Mouse (Mus musculus): ENCODE results near the gene Frem3. TPM values are rescaled to one million over a fixed set of nuclear protein-coding genes. Genes with fewer than 3 reads are reported as not detected.

Frem3 gene
- polyA plus RNA-seq (2015; fragmentation: Nextera tagmentation; extraction: Ambion mirVana) = 0.05 TPM in 1 of 2 replicates, not detected in the other

- no peak within 1 kb of the TSS; the same call in 1 of the 2 replicates for H3K9ac ChIP-seq
- WGBS = 3% methylated on average over 32 of the region's 32 CpGs
Observed at GRCm38 (mm10) chr8:80610549-80611440, at the start of gene Frem3. Frem3 (plus strand) TSS chr8:80611080.

GRCm38 (mm10) chr8:80564205-80564839, 46.6 kb upstream of the Frem3 start:
- Histone ChIP-seq H3K27ac (no peak overlapping the region), H3K36me3 (no peaks in the 10 kb centered on the region), H3K27me3 (no peaks in the 10 kb centered on the region), H3K4me1 (no peaks in the 10 kb centered on the region), H3K4me3 (no peak overlapping the region), H3K9ac (no peak overlapping the region), H3K4me2 (no peak overlapping the region), H3K9me3 (no peaks in the 10 kb centered on the region)
- WGBS = 78% methylated on average over 3 of the region's 3 CpGs
- ATAC-seq (ENCODE audit: insufficient number of reproducible peaks, low FRiP score, low TSS enrichment, low read depth) = no peak

More at GRCm38 (mm10) chr8:80610549-80611440, at the start of gene Frem3:
- peaks cover 11% of the 10 kb centered on the region for H3K4me1 ChIP-seq
- no peaks in the 10 kb centered on the region for H3K9me3 ChIP-seq
- H3K4me2 ChIP-seq = peak within 1 kb of the TSS; percentile 33
- no peaks in the 10 kb centered on the region for H3K36me3 ChIP-seq
- H3K4me3 ChIP-seq = peak within 1 kb of the TSS; percentile 7
- peaks cover 25% of the 10 kb centered on the region for H3K27me3 ChIP-seq
- no peak for ATAC-seq (ENCODE audit: insufficient number of reproducible peaks, low FRiP score, low TSS enrichment, low read depth)
- H3K27ac ChIP-seq = no peak within 1 kb of the TSS

DNA sequence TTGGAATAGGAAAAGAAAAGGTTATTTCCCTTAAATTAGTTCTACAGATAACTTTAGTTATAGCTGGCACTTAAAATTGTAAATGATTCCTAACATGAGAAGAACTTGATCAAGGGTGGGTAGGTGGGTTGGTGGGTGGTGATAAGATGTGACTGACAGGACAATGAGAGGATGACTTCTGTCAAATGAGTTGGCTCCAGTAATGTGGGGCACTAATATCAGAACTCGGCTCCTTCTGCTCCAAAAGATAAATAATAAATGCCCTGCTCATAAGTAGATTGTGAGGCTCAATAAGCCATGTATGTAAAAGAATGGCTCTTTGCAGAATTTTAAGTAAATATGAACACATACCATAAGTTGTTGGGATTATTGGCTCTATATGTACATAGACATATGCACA, 43.4 kb upstream of the Frem3 start:
- Histone ChIP-seq H3K36me3 (no peaks in the 10 kb centered on the region), H3K4me2 (no peak overlapping the region), H3K27me3 (no peaks in the 10 kb centered on the region), H3K27ac (no peak overlapping the region), H3K9ac (no peak overlapping the region), H3K4me1 (no peaks in the 10 kb centered on the region), H3K9me3 (no peaks in the 10 kb centered on the region), H3K4me3 (no peak overlapping the region)
- 86% methylated on average over 1 of the region's 1 CpGs for WGBS
- ATAC-seq (ENCODE audit: insufficient number of reproducible peaks, low FRiP score, low TSS enrichment, low read depth) = no peak

GRCm38 (mm10) chr8:80568243-80568995, 42.5 kb upstream of the Frem3 start:
- Histone ChIP-seq H3K36me3 (no peaks in the 10 kb centered on the region), H3K4me1 (no peaks in the 10 kb centered on the region), H3K9ac (no peak overlapping the region), H3K27ac (no peak overlapping the region), H3K4me2 (no peak overlapping the region), H3K9me3 (no peaks in the 10 kb centered on the region), H3K27me3 (no peaks in the 10 kb centered on the region), H3K4me3 (no peak overlapping the region)
- WGBS = 45% methylated on average over 6 of the region's 6 CpGs
- no peak for ATAC-seq (ENCODE audit: insufficient number of reproducible peaks, low FRiP score, low TSS enrichment, low read depth)

- no peak for ATAC-seq (ENCODE audit: insufficient number of reproducible peaks, low FRiP score, low TSS enrichment, low read depth)
Observed at GRCm38 (mm10) chr8:80572417-80573061, 38.3 kb upstream of the Frem3 start.

GRCm38 (mm10) chr8:80577126-80577525, 33.8 kb upstream of the Frem3 start:
- 90% methylated on average over 2 of the region's 2 CpGs for WGBS

More at GRCm38 (mm10) chr8:80572417-80573061, 38.3 kb upstream of the Frem3 start:
- Histone ChIP-seq H3K9ac (no peak overlapping the region), H3K27me3 (no peaks in the 10 kb centered on the region), H3K36me3 (no peaks in the 10 kb centered on the region), H3K4me3 (no peak overlapping the region), H3K9me3 (no peaks in the 10 kb centered on the region), H3K27ac (no peak overlapping the region), H3K4me1 (no peaks in the 10 kb centered on the region), H3K4me2 (no peak overlapping the region)
- 55% methylated on average over 1 of the region's 1 CpGs for WGBS

GRCm38 (mm10) chr8:80579038-80579437, 31.8 kb upstream of the Frem3 start:
- Histone ChIP-seq H3K4me1 (no peaks in the 10 kb centered on the region), H3K27me3 (no peaks in the 10 kb centered on the region), H3K9me3 (no peaks in the 10 kb centered on the region), H3K36me3 (no peaks in the 10 kb centered on the region), H3K27ac (no peak overlapping the region), H3K4me3 (no peak overlapping the region), H3K9ac (no peak overlapping the region), H3K4me2 (no peak overlapping the region)
- ATAC-seq (ENCODE audit: insufficient number of reproducible peaks, low FRiP score, low TSS enrichment, low read depth) = no peak
- 71% methylated on average over 1 of the region's 1 CpGs for WGBS

More at GRCm38 (mm10) chr8:80577126-80577525, 33.8 kb upstream of the Frem3 start:
- H3K27me3 ChIP-seq = no peaks in the 10 kb centered on the region
- no peak overlapping the region for H3K4me3 ChIP-seq
- no peak overlapping the region for H3K4me2 ChIP-seq
- H3K9me3 ChIP-seq = no peaks in the 10 kb centered on the region
- no peak overlapping the region for H3K9ac ChIP-seq
- ATAC-seq (ENCODE audit: insufficient number of reproducible peaks, low FRiP score, low TSS enrichment, low read depth) = no peak
- no peaks in the 10 kb centered on the region for H3K4me1 ChIP-seq
- H3K36me3 ChIP-seq = no peaks in the 10 kb centered on the region
- no peak overlapping the region for H3K27ac ChIP-seq

DNA sequence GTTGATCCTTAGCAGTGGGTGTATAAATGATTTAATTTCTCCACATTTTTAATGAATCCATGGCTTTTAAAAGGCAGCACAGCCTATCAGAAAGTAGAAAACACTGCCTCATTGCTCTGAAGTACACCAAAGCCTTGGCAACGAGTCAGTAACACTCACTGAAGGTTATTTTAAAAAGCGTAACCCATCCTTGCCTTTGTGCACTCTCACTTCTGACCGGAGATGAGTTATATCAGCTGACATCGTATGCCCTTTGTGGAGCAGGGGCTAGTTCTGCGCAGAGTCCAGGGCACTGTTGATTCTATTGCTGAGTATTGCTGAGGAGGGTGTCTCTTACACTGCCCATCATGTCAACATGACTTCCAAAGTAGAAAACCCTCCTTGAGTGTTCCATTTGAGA, 18.3 kb upstream of the Frem3 start:
- no peaks in the 10 kb centered on the region for H3K4me1 ChIP-seq
- no peak for ATAC-seq (ENCODE audit: insufficient number of reproducible peaks, low FRiP score, low TSS enrichment, low read depth)
- H3K4me2 ChIP-seq = no peak overlapping the region
- no peak overlapping the region for H3K9ac ChIP-seq
- no peaks in the 10 kb centered on the region for H3K9me3 ChIP-seq
- H3K27me3 ChIP-seq = no peaks in the 10 kb centered on the region
- H3K27ac ChIP-seq = no peak overlapping the region
- WGBS = 52% methylated on average over 5 of the region's 5 CpGs
- no peaks in the 10 kb centered on the region for H3K36me3 ChIP-seq
- no peak overlapping the region for H3K4me3 ChIP-seq

DNA sequence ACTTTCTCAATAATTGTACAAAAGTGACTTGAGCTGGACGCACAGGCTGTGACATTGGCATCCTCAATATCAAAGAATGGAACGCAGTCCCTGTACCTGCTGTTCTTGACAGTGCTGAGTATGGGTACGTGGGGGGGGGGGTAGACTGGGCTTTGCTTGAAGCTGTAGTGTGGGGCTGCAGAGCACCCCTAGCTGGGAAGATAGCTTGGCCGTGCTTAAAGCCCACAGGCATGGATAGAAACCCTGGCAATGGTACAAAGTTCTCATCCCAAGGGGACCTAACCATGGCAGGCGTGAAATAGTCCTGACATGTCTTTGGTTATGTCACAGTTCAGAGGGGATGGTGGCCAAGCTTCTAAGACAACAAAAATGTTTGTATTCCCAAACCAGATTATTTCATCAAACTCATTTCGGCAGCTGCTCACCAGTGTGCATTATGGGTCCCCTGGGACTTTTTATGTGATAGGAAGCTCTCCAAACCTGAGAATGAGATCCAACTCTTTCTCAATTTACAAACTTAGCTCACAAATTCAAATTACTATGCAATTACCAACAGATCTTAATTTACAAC, 10.2 kb upstream of the Frem3 start:
- H3K4me3 ChIP-seq = no peak overlapping the region
- WGBS = 66% methylated on average over 6 of the region's 6 CpGs
- H3K27ac ChIP-seq = no peak overlapping the region
- H3K9me3 ChIP-seq = no peaks in the 10 kb centered on the region
- no peaks in the 10 kb centered on the region for H3K27me3 ChIP-seq
- H3K9ac ChIP-seq = no peak overlapping the region
- H3K4me1 ChIP-seq = no peaks in the 10 kb centered on the region
- no peaks in the 10 kb centered on the region for H3K36me3 ChIP-seq
- H3K4me2 ChIP-seq = no peak overlapping the region
- ATAC-seq (ENCODE audit: insufficient number of reproducible peaks, low FRiP score, low TSS enrichment, low read depth) = no peak

GRCm38 (mm10) chr8:80601886-80602285, 9.0 kb upstream of the Frem3 start:
- no peak for ATAC-seq (ENCODE audit: insufficient number of reproducible peaks, low FRiP score, low TSS enrichment, low read depth)
- Histone ChIP-seq H3K4me3 (no peak overlapping the region), H3K4me1 (no peaks in the 10 kb centered on the region), H3K36me3 (no peaks in the 10 kb centered on the region), H3K9me3 (no peaks in the 10 kb centered on the region), H3K9ac (no peak overlapping the region), H3K27me3 (no peaks in the 10 kb centered on the region), H3K27ac (no peak overlapping the region), H3K4me2 (no peak overlapping the region)
- WGBS = 71% methylated on average over 4 of the region's 4 CpGs

GRCm38 (mm10) chr8:80607082-80607481, 3.8 kb upstream of the Frem3 start:
- Histone ChIP-seq H3K4me2 (no peak overlapping the region), H3K4me3 (no peak overlapping the region), H3K4me1 (peaks cover 11% of the 10 kb centered on the region), H3K27me3 (peaks cover 18% of the 10 kb centered on the region), H3K9ac (no peak overlapping the region), H3K27ac (no peak overlapping the region), H3K36me3 (no peaks in the 10 kb centered on the region), H3K9me3 (no peaks in the 10 kb centered on the region)
- WGBS = 88% methylated on average over 4 of the region's 4 CpGs
- no peak for ATAC-seq (ENCODE audit: insufficient number of reproducible peaks, low FRiP score, low TSS enrichment, low read depth)
